Comparison of ENCODE assay signal across 13 mouse cellular contexts in genomic region chr17:49534267-49534719, GRCm38 (mm10). TPM values are rescaled to one million over a fixed set of nuclear protein-coding genes. Genes with fewer than 3 reads are reported as not detected.
DNase-seq lines count a peak whose midpoint lies in the region; ATAC-seq and TF ChIP-seq lines count a peak whose summit lies in the region.
"Had no signal": no experiment of that assay in that cellular context is flagged by ENCODE, and none has a peak within 500 bp of the region (broad histone marks: within the 10 kb centered on the region; RNA-seq: fewer than 3 reads in every experiment).

No protein-coding gene starts in this region.

- intact Hi-C loops in left cerebral cortex, adult 2 months (cut with DNase I), result loop anchor here (5.0 kb wide), 1 partner anchor 363 kb away; no protein-coding TSS in a partner anchor

- peak; percentile 22 for DNase-seq in forebrain, embryonic 14.5 days (ENCODE audit: low spot score)
- DNase-seq in forebrain, embryonic 11.5 days (ENCODE audit: low spot score), result no peak
- peak in 1 of 2 experiments; percentile 30 for DNase-seq in left cerebral cortex, adult 2 months (ENCODE audit: extremely low spot score in 1 of 2, low spot score in 2 of 2)
- no peak for DNase-seq in left cerebral cortex, adult 18-20 months (ENCODE audit: low spot score in 2 of 2)
- DNase-seq in lung, postnatal 14 days, result peak; percentile 35
- no peak for DNase-seq in cerebellum, adult 8-10 months
- DNase-seq in cerebellum, postnatal 14 days, result no peak
- DNase-seq: cerebellum, adult 18-20 months; gastrocnemius, postnatal 25 days had no signal

- no peak overlapping the region for H3K27ac ChIP-seq in forebrain, embryonic 14.5 days (ENCODE audit: low read depth, low read length)
- H3K27ac ChIP-seq in forebrain, embryonic 11.5 days (ENCODE audit: low read depth, low read length), result no peak overlapping the region
- peak overlapping the region; percentile 64; the same call in 1 of the 2 replicates for H3K27ac ChIP-seq in left cerebral cortex, adult 2 months
- no peak overlapping the region for H3K27ac ChIP-seq in intestine, embryonic 16.5 days (ENCODE audit: low read length)
- H3K27ac ChIP-seq: limb, embryonic 15.5 days; midbrain, embryonic 13.5 days had no signal

- peaks cover 7% of the 10 kb centered on the region; the same call in 1 of the 2 replicates for H3K4me1 ChIP-seq in forebrain, embryonic 14.5 days (ENCODE audit: control insufficient read depth, insufficient read depth, low read length)
- H3K4me1 ChIP-seq in forebrain, embryonic 11.5 days (replicated peaks; ENCODE audit: control insufficient read depth, insufficient read depth, low read length), result no peaks in the 10 kb centered on the region; the same call in 1 of the 2 replicates
- H3K4me1 ChIP-seq in intestine, embryonic 16.5 days (ENCODE audit: control insufficient read depth, insufficient read depth, low read length), result peaks cover 11% of the 10 kb centered on the region; the same call in 1 of the 2 replicates

- H3K9me3 ChIP-seq in forebrain, embryonic 14.5 days (replicated peaks; ENCODE audit: control insufficient read depth, low read length), result no peaks in the 10 kb centered on the region
- no peaks in the 10 kb centered on the region for H3K9me3 ChIP-seq in forebrain, embryonic 11.5 days (ENCODE audit: control insufficient read depth, low read length)
- no peaks in the 10 kb centered on the region for H3K9me3 ChIP-seq in intestine, embryonic 16.5 days (ENCODE audit: control insufficient read depth, low read length)
- H3K9me3 ChIP-seq: limb, embryonic 15.5 days; midbrain, embryonic 13.5 days had no signal

- H3K9ac ChIP-seq in forebrain, embryonic 14.5 days (ENCODE audit: low read length), result no peak overlapping the region
- H3K9ac ChIP-seq in forebrain, embryonic 11.5 days (ENCODE audit: low read length), result no peak overlapping the region
- no peak overlapping the region for H3K9ac ChIP-seq in intestine, embryonic 16.5 days (ENCODE audit: low read depth, low read length)
- H3K9ac ChIP-seq: limb, embryonic 15.5 days; midbrain, embryonic 13.5 days had no signal

- H3K4me2 ChIP-seq in forebrain, embryonic 14.5 days (ENCODE audit: low read length), result no peak overlapping the region
- H3K4me2 ChIP-seq in forebrain, embryonic 11.5 days (ENCODE audit: low read depth, low read length, severe bottlenecking), result no peak overlapping the region
- H3K4me2 ChIP-seq in intestine, embryonic 16.5 days (ENCODE audit: low read depth, low read length), result no peak overlapping the region
- H3K4me2 ChIP-seq: limb, embryonic 15.5 days; midbrain, embryonic 13.5 days had no signal

- no peaks in the 10 kb centered on the region for H3K36me3 ChIP-seq in forebrain, embryonic 14.5 days (ENCODE audit: control insufficient read depth, insufficient read depth, low read length)
- H3K36me3 ChIP-seq in forebrain, embryonic 11.5 days (ENCODE audit: control insufficient read depth, insufficient read depth, low read length), result no peaks in the 10 kb centered on the region
- H3K36me3 ChIP-seq in intestine, embryonic 16.5 days (ENCODE audit: control insufficient read depth, insufficient read depth, low read length), result no peaks in the 10 kb centered on the region
- H3K36me3 ChIP-seq: limb, embryonic 15.5 days; midbrain, embryonic 13.5 days had no signal

- ATAC-seq in forebrain, embryonic 14.5 days, result no peak
- no peak for ATAC-seq in forebrain, embryonic 11.5 days (replicated peaks; ENCODE audit: low FRiP score)
- 0 out of 2 replicates have a peak, but pooled peaks have one; percentile 24 for ATAC-seq in intestine, embryonic 16.5 days
- ATAC-seq: midbrain, embryonic 13.5 days had no signal

- 57% methylated on average over 9 of the region's 9 CpGs for WGBS in forebrain, embryonic 14.5 days
- 76% methylated on average over 9 of the region's 9 CpGs for WGBS in forebrain, embryonic 11.5 days
- WGBS in intestine, embryonic 16.5 days, result 37% methylated on average over 9 of the region's 9 CpGs

- no peak for TF ChIP-seq CTCF in left cerebral cortex, adult 2 months (IDR thresholded peaks at IDR 0.05)

- H3K27me3 ChIP-seq in forebrain, embryonic 14.5 days (replicated peaks; ENCODE audit: control insufficient read depth, insufficient read depth, low read length), result no peaks in the 10 kb centered on the region
- H3K27me3 ChIP-seq in forebrain, embryonic 11.5 days (ENCODE audit: control insufficient read depth, insufficient read depth, low read length), result no peaks in the 10 kb centered on the region
- no peaks in the 10 kb centered on the region for H3K27me3 ChIP-seq in intestine, embryonic 16.5 days (replicated peaks; ENCODE audit: control insufficient read depth, insufficient read depth, low read length)
- H3K27me3 ChIP-seq: limb, embryonic 15.5 days; midbrain, embryonic 13.5 days had no signal

- no peak overlapping the region for H3K4me3 ChIP-seq in forebrain, embryonic 14.5 days (ENCODE audit: low read depth, low read length)
- no peak overlapping the region for H3K4me3 ChIP-seq in forebrain, embryonic 11.5 days (ENCODE audit: low read depth, low read length)
- no peak overlapping the region for H3K4me3 ChIP-seq in left cerebral cortex, adult 2 months
- H3K4me3 ChIP-seq in intestine, embryonic 16.5 days (ENCODE audit: low read length), result no peak overlapping the region
- H3K4me3 ChIP-seq: erythroblast, embryonic 14.5 days; limb, embryonic 15.5 days; midbrain, embryonic 13.5 days had no signal

RNA-seq across cellular contexts. Expression of gene Daam2, which starts 29.9 kb away (rescaled TPM):
- 1.0 and 1.2 TPM in 2 replicates for polyA plus RNA-seq in forebrain, embryonic 14.5 days (2014; fragmentation: Nextera tagmentation; extraction: Ambion mirVana)
- 1.5 and 1.9 TPM in 2 replicates for polyA plus RNA-seq in forebrain, embryonic 11.5 days (2014; fragmentation: Nextera tagmentation; extraction: Ambion mirVana)
- total RNA-seq in left cerebral cortex, adult 2 months (2021), result 10 to 100 TPM; 48.7 to 55.6 TPM
- total RNA-seq in left cerebral cortex, adult 18-20 months (2021), result 10 to 100 TPM; 40.7 to 45.9 TPM
- 3.3 and 3.5 TPM in 2 replicates for polyA plus RNA-seq in intestine, embryonic 16.5 days (2015; fragmentation: Nextera tagmentation; extraction: Ambion mirVana)
- polyA plus RNA-seq: erythroblast, embryonic 14.5 days had no signal

Comparison
In these comparisons a context has a peak if more than half of its experiments do, and no peak if none do; other contexts are left out.
1. DNase-seq: peak in forebrain, embryonic 14.5 days (single experiment) and lung, postnatal 14 days (single experiment); none in forebrain, embryonic 11.5 days (single experiment), left cerebral cortex, adult 18-20 months (0 of 2), cerebellum, adult 8-10 months (single experiment) and cerebellum, postnatal 14 days (0 of 2).